Mouse (Mus musculus): ENCODE measurements at regions not wholly inside any gene's neighbourhood (a gene's known extent, or its start where the extent isn't known, plus 50 kb on each side); places are given as distances from the start of the nearest gene placed in this dataset.

GRCm38 (mm10) chr5:124953000-124953399, 50.0 kb upstream of the Rflna start:
- no peak overlapping the region for H3K4me3 ChIP-seq (ENCODE audit: insufficient read depth, low read length)
- H3K27ac ChIP-seq (ENCODE audit: insufficient read depth, low read length) = no peak overlapping the region
- peaks cover 2% of the 10 kb centered on the region; the same call in 1 of the 2 replicates for H3K4me1 ChIP-seq (ENCODE audit: control insufficient read depth, insufficient read depth, low read length)
- TF ChIP-seq CTCF (IDR thresholded peaks at IDR 0.05; ENCODE audit: borderline replicate concordance, insufficient read depth, low read length) (peak; percentile 17; the same call in 1 of the 2 replicates), POLR2A (IDR thresholded peaks at IDR 0.05; ENCODE audit: low read depth, low read length) (no peak)
